Mouse (Mus musculus) kidney, postnatal 25 days (tissue): ENCODE data around the gene Gstp1.
A peak's percentile ranks its signal among the peaks of the same experiment; 100 is the strongest.
"Not testable (repeated sequence)": the region's sequence is repeated elsewhere in the genome, so short reads cannot be mapped to it uniquely, and the experiment has no call there.

Experiments
- DNase-seq, 2 experiments: peaks; one replicate each; pipeline ENCODE4 v3.0.0; 2021; ENCODE audit warnings: mixed read lengths in 2 of 2

The Gstp1 gene

DNA sequence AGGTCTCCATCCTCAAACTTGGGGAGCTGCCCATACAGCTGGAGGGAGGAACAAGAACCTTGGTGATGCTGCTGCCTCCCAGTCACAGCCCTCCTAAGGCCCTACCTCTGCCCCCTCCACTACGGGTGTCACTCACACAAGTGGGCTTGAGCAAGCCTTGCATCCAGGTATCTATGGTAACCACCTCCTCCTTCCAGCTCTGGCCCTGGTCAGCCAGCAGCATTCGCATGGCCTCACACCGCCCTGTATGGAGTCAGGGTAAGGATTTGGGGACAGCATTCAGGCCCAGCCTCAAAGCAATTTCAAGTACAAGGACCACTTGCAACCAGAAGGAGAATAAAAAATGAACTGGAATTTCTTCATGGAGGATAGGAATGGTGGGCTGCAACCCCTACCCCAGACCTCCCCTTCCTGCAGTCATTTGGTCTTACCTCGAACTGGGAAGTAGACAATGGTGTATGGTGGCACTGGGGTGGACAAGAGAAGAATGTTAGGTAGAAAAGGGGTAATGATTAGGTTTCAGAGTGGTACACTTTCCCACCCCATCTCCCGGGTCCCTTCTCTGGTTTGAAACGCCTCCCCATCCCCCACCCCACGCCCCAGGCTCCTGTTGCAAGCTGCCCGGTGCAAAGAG, 514 bp downstream of the Gstp1 start:
- not testable (repeated sequence) for DNase-seq

GRCm38 (mm10) chr19:4036327-4037045, 1.3 kb downstream of the Gstp1 start:
- DNase-seq, result no peak

GRCm38 (mm10) chr19:4033742-4034141, 4.0 kb downstream of the Gstp1 start:
- no peak for DNase-seq

- peak; percentile 65 to 70 for DNase-seq
These were observed 4.5 kb downstream of the Gstp1 start for GRCm38 (mm10) chr19:4033298-4033697.

GRCm38 (mm10) chr19:4032668-4033067, 5.1 kb downstream of the Gstp1 start:
- no peak for DNase-seq

GRCm38 (mm10) chr19:4027576-4027975, 10.2 kb downstream of the Gstp1 start:
- no peak for DNase-seq

- no peak for DNase-seq
These were observed 14.6 kb downstream of the Gstp1 start for GRCm38 (mm10) chr19:4023185-4023584.

- peak; percentile 89 to 90 for DNase-seq
These were observed 18.8 kb downstream of the Gstp1 start for GRCm38 (mm10) chr19:4018743-4019583.

- no peak for DNase-seq
These were observed 19.7 kb downstream of the Gstp1 start for GRCm38 (mm10) chr19:4017921-4018587.

DNA sequence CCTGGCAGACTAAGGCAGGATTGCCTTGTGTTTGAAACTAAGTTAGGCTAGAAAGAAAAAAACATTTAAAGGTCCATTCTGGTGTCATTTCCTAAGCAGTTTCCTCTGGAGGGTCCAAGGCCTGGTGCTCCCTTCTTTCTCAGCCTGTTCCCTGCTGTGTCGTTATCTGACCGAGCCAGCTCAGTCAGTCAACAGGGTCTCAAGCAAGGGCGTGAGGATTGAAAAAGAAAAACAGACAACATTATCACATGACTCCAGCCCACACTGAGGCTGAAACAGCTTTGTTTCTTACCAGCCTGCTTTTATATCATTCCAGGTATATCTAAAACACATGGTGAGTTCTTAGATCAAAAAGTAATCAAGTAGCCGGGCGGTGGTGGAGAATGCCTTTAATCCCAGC, 22.1 kb downstream of the Gstp1 start:
- DNase-seq, result no peak

GRCm38 (mm10) chr19:4014802-4015201, 23.0 kb downstream of the Gstp1 start:
- no peak for DNase-seq

- no peak for DNase-seq
These were observed 24.7 kb downstream of the Gstp1 start for GRCm38 (mm10) chr19:4013066-4013465.

DNA sequence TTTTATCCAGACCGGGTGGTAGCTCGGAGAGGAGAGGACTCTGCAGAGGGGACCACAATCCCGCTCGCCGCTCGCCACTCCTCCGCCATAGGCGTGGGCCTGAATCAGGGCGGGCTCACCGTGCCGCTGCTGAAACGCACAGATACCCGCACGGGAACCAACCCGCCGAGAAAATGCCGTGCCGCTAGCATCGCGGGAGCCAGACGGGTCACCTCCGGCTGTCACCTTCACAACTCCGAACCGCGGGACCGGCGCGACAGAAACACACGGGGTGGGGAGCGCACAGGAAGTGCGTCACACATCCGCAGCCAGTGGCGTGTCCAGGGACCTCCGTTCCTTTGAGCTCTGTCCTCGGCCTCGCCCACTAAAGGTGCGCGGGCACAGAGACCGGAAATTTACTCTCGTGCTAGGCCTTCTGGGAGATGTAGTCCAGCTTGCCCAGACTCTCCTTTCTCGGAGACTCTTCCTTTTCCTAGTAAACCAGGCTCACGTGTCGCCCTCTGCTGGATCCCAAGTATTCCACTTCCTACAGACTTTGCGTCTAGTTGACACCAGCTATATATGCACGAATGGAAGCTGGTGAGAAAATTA, 25.3 kb downstream of the Gstp1 start, which contains the start of gene Ndufv1:
Ndufv1 (minus strand) TSS at position 375 of the 591 bp plus-strand sequence.
- peak; percentile 99 for DNase-seq

DNA sequence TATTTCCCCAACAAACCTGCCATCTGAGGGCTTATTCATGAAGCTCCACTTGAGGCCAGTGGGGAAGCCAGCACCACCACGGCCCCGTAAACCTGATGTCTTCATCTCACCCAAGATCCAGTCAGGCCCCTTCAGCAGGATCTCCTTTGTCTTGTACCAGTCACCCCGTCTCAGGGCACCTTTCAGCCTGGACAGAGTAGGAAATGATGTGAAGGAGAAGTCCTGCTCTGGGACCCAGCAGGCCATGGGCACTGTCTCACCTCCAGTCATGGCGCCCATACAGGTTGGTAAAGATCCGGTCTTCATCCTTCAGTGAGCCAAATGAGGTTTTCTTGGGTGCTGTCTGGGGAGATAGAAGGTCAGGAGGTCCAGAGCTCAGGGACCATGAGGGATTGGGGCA, 26.7 kb downstream of the Gstp1 start:
- no peak for DNase-seq

DNA sequence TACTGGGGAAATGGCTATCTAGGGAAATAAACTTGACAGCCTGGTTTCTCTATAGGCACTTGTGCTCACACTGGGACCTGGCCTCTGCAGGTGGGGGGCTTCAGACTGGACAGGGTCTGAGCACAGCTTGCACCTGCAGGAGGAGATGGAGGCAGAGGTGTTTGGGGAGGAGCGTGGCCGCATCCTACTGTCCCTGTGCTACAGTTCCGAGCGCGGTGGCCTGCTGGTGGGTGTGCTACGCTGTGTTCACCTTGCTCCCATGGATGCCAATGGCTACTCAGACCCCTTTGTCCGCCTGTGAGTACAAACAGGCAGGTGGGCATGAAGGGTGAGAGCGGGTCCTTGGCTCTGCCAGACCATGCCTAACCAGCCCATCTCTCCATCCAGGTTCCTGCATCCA, 31.8 kb downstream of the Gstp1 start:
- DNase-seq, result no peak

DNA sequence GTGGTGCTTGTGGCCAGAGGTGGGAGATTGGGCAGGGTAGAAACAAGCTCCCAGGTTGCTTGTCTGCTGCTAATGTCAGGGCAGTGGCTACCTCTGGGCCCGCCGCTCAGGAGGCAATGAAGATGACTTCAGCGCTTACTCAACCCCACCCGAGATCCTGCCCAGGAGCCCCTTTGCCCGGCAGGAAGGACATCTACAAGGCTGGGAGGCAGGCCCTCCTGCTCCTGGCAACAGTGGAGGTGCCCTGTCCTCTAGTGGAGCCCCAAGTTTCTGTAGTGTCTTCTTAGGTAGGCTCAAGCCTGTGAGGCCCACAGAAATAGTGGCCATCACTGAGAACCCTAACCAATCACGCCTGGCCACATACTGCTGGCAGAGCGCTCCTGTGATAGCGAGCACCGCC, 32.7 kb downstream of the Gstp1 start:
- DNase-seq, result no peak

DNA sequence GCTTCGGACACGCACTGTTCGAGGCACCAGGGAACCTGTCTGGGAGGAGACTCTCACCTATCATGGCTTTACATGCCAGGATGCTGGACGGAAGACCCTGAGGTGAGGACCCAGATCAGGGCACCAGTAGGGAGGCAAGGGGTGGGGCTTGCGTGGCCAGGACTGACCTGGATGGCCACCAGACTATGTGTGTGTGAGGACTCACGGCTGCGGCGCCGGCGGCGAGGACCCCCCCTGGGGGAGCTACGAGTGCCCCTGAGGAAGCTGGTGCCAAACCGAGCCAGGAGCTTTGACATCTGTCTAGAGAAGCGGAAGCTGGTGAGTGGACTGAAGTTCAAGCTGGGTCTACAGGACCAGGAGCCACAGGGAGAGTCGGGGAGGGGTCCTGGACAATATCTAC, 33.5 kb downstream of the Gstp1 start:
- peak in 1 of 2 experiments; percentile 37 for DNase-seq

- no peak for DNase-seq
These were observed 34.1 kb downstream of the Gstp1 start for GRCm38 (mm10) chr19:4003641-4004040.

GRCm38 (mm10) chr19:4003112-4003511, 34.7 kb downstream of the Gstp1 start, which contains the start of gene Doc2g:
Gene Doc2g (plus strand): TSS chr19:4003313.
- DNase-seq, result peak in 1 of 2 experiments; percentile 20

- peak in 1 of 2 experiments; percentile 34 for DNase-seq
These were observed 36.0 kb downstream of the Gstp1 start for GRCm38 (mm10) chr19:4001752-4002151.

GRCm38 (mm10) chr19:4000949-4001525, 36.7 kb downstream of the Gstp1 start:
- peak in 1 of 2 experiments; percentile 56 for DNase-seq
